Mouse (Mus musculus) forebrain, embryonic 11.5 days (tissue): ENCODE data around the gene Syncrip. TPM values are rescaled to one million over a fixed set of nuclear protein-coding genes. Genes with fewer than 3 reads are reported as not detected.

ENCODE experiments used
- ATAC-seq: fragments of 200-750 bp; cut with Nextera tagmentation; replicated peaks from 2 replicates; pipeline ENCODE4 v1.8.0; 2017; ENCODE audit warnings: moderate TSS enrichment; ENCODE audit not compliant: low FRiP score
- DNase-seq: peaks from one replicate; pipeline ENCODE4 v3.0.0-alpha.2; 2017; ENCODE audit warnings: low spot score
- H3K27ac ChIP-seq: fragments of 300-500 bp; sonication (generic); 2 replicates; pipeline ENCODE4 v1.5.1; 2014; ENCODE audit warnings: low read depth, low read length
- H3K27me3 ChIP-seq: fragments of 300-500 bp; sonication (generic); 2 replicates; pipeline ENCODE4 v1.6.1; 2014; ENCODE audit warnings: mild to moderate bottlenecking, low read length, mixed read lengths; ENCODE audit not compliant: control insufficient read depth, insufficient read depth
- H3K36me3 ChIP-seq: fragments of 300-500 bp; sonication (generic); 2 replicates; pipeline ENCODE4 v1.6.1; 2014; ENCODE audit warnings: mild to moderate bottlenecking, low read length, moderate library complexity, mixed read lengths; ENCODE audit not compliant: control insufficient read depth, insufficient read depth
- H3K4me1 ChIP-seq: fragments of 300-500 bp; sonication (generic); replicated peaks from 2 replicates; pipeline ENCODE4 v1.6.1; 2014; ENCODE audit warnings: low read length, mixed read lengths; ENCODE audit not compliant: control insufficient read depth, insufficient read depth
- H3K4me2 ChIP-seq: fragments of 300-500 bp; sonication (generic); 2 replicates; pipeline ENCODE4 v1.6.1; 2014; ENCODE audit warnings: low read depth, mild to moderate bottlenecking, low read length, moderate library complexity, mixed read lengths; ENCODE audit not compliant: severe bottlenecking
- H3K4me3 ChIP-seq: fragments of 300-500 bp; sonication (generic); 2 replicates; pipeline ENCODE4 v1.5.1; 2014; ENCODE audit warnings: low read depth, low read length
- H3K9ac ChIP-seq: fragments of 300-500 bp; sonication (generic); 2 replicates; pipeline ENCODE4 v1.6.1; 2014; ENCODE audit warnings: low read length
- H3K9me3 ChIP-seq: fragments of 300-500 bp; sonication (generic); 2 replicates; pipeline ENCODE4 v1.6.1; 2016; ENCODE audit warnings: low read length, mixed read lengths; ENCODE audit not compliant: control insufficient read depth
- WGBS: fragments of 180-500 bp; shearing (Covaris S2); extraction: QIAGEN DNeasy Blood & Tissue Kit; methylation state at CpG from one replicate; pipeline ENCODE4 v1.1.7; 2014; 5-methylcytosine and 5-hydroxymethylcytosine counted together
- polyA plus RNA-seq: library from polyadenylated mRNA; unstranded; fragments of >200 nt; fragmentation: Nextera tagmentation; extraction: Ambion mirVana; gene quantifications from 2 replicates; pipeline ENCODE4 v1.2.1, GENCODE M21; 2014

Syncrip gene
- polyA plus RNA-seq, 1 experiment from 2014 or later = 148 TPM

GRCm38 (mm10) chr9:88522569-88523334 is 40.4 kb upstream of the Syncrip start:
- no peaks in the 10 kb centered on the region for H3K9me3 ChIP-seq
- H3K4me2 ChIP-seq = peak overlapping the region; percentile 74
- no peaks in the 10 kb centered on the region for H3K27me3 ChIP-seq
- 0 out of 2 replicates have a peak, but pooled peaks cover 2% of the 10 kb centered on the region for H3K4me1 ChIP-seq
- H3K36me3 ChIP-seq = no peaks in the 10 kb centered on the region; the same call in 1 of the 2 replicates
- DNase-seq (peak; percentile 98), ATAC-seq (peak; percentile 88)
- H3K9ac ChIP-seq = peak overlapping the region; percentile 99
- under 1% methylated on average over 69 of the region's 69 CpGs for WGBS
- H3K4me3 ChIP-seq = peak overlapping the region; percentile 88
- peak overlapping the region; percentile 88 for H3K27ac ChIP-seq

- H3K9ac ChIP-seq = peak overlapping the region; percentile 99
- H3K36me3 ChIP-seq = no peaks in the 10 kb centered on the region; the same call in 1 of the 2 replicates
- no peak for DNase-seq
- H3K27ac ChIP-seq = peak overlapping the region; percentile 88
- WGBS = 1% methylated on average over 10 of the region's 10 CpGs
- H3K4me2 ChIP-seq = peak overlapping the region; percentile 74
- no peaks in the 10 kb centered on the region for H3K9me3 ChIP-seq
- no peaks in the 10 kb centered on the region for H3K27me3 ChIP-seq
- H3K4me1 ChIP-seq = 0 out of 2 replicates have a peak, but pooled peaks cover 2% of the 10 kb centered on the region
- no peak for ATAC-seq
- peak overlapping the region; percentile 88 for H3K4me3 ChIP-seq
Measured at GRCm38 (mm10) chr9:88521961-88522568, 39.7 kb upstream of the Syncrip start.

- Histone ChIP-seq H3K4me1 (0 out of 2 replicates have a peak, but pooled peaks cover 2% of the 10 kb centered on the region), H3K4me3 (peak overlapping the region; percentile 88), H3K27me3 (no peaks in the 10 kb centered on the region), H3K9me3 (no peaks in the 10 kb centered on the region), H3K9ac (peak overlapping the region; percentile 99), H3K36me3 (no peaks in the 10 kb centered on the region; the same call in 1 of the 2 replicates), H3K4me2 (peak overlapping the region; percentile 74), H3K27ac (no peak overlapping the region; the same call in 1 of the 2 replicates)
- DNase-seq (no peak), ATAC-seq (no peak)
- 28% methylated on average over 4 of the region's 4 CpGs for WGBS
Measured at GRCm38 (mm10) chr9:88520849-88521483, 38.6 kb upstream of the Syncrip start.

- no peak overlapping the region for H3K9ac ChIP-seq
Measured at GRCm38 (mm10) chr9:88520122-88520848, 37.9 kb upstream of the Syncrip start.

GRCm38 (mm10) chr9:88519390-88520121 is 37.2 kb upstream of the Syncrip start:
- ATAC-seq = no peak
- Histone ChIP-seq H3K9me3 (no peaks in the 10 kb centered on the region), H3K4me1 (0 out of 2 replicates have a peak, but pooled peaks cover 2% of the 10 kb centered on the region), H3K27me3 (no peaks in the 10 kb centered on the region), H3K27ac (no peak overlapping the region), H3K9ac (no peak overlapping the region), H3K4me3 (no peak overlapping the region), H3K4me2 (no peak overlapping the region), H3K36me3 (no peaks in the 10 kb centered on the region; the same call in 1 of the 2 replicates)
- no peak for DNase-seq

More at GRCm38 (mm10) chr9:88520122-88520848, 37.9 kb upstream of the Syncrip start:
- H3K36me3 ChIP-seq = no peaks in the 10 kb centered on the region; the same call in 1 of the 2 replicates
- H3K27ac ChIP-seq = no peak overlapping the region; the same call in 1 of the 2 replicates
- ATAC-seq (no peak), DNase-seq (no peak)
- H3K4me2 ChIP-seq = peak overlapping the region; percentile 74; the same call in 1 of the 2 replicates
- H3K4me1 ChIP-seq = 0 out of 2 replicates have a peak, but pooled peaks cover 2% of the 10 kb centered on the region
- 29% methylated on average over 2 of the region's 2 CpGs for WGBS
- peak overlapping the region; percentile 88 for H3K4me3 ChIP-seq
- H3K27me3 ChIP-seq = no peaks in the 10 kb centered on the region
- H3K9me3 ChIP-seq = no peaks in the 10 kb centered on the region

DNA sequence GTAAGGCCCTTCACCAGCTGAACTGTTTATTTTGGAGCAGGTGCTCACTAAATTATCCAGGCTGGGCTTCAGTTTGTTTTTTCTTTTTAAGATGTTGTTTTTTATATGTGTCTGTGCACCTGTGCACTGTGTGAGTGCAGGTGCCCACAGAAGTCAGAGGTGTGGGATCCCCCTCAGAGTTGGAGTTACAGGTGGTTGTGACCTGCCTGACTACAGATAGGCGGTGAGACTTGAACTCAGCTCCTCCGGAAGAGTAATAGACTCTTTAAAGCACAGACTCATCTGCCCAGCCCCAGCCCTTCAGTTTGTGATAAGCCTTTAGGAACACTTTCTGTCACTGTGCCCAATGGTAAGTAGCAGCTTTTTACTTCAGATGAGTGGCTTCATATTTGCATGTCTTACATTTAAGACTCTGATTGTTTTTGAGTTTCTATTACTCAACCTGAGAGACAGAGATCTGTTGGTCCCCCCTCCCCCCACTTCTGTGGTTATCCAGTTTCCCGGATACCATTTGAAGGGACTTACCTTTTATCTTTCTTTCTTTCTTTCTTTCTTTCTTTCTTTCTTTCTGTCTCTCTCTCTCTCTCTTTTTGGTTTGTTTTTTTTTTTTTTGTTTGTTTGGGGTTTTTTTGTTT is 34.1 kb upstream of the Syncrip start:
- Histone ChIP-seq H3K4me2 (no peak overlapping the region), H3K4me3 (no peak overlapping the region), H3K9ac (no peak overlapping the region), H3K27me3 (no peaks in the 10 kb centered on the region), H3K9me3 (no peaks in the 10 kb centered on the region), H3K4me1 (0 out of 2 replicates have a peak, but pooled peaks cover 2% of the 10 kb centered on the region), H3K36me3 (no peaks in the 10 kb centered on the region; the same call in 1 of the 2 replicates), H3K27ac (no peak overlapping the region)
- ATAC-seq (no peak), DNase-seq (no peak)
- 84% methylated on average over 3 of the region's 3 CpGs for WGBS

GRCm38 (mm10) chr9:88515546-88515945 is 33.2 kb upstream of the Syncrip start:
- Histone ChIP-seq H3K4me3 (no peak overlapping the region), H3K36me3 (no peaks in the 10 kb centered on the region), H3K4me2 (no peak overlapping the region), H3K9me3 (no peaks in the 10 kb centered on the region), H3K4me1 (0 out of 2 replicates have a peak, but pooled peaks cover under 1% of the 10 kb centered on the region), H3K9ac (no peak overlapping the region), H3K27me3 (no peaks in the 10 kb centered on the region), H3K27ac (no peak overlapping the region)
- DNase-seq = no peak
- WGBS = 88% methylated on average over 1 of the region's 1 CpGs
- no peak for ATAC-seq
